Mouse (Mus musculus): ENCODE data around the gene Agxt2.

Gene Agxt2

DNA sequence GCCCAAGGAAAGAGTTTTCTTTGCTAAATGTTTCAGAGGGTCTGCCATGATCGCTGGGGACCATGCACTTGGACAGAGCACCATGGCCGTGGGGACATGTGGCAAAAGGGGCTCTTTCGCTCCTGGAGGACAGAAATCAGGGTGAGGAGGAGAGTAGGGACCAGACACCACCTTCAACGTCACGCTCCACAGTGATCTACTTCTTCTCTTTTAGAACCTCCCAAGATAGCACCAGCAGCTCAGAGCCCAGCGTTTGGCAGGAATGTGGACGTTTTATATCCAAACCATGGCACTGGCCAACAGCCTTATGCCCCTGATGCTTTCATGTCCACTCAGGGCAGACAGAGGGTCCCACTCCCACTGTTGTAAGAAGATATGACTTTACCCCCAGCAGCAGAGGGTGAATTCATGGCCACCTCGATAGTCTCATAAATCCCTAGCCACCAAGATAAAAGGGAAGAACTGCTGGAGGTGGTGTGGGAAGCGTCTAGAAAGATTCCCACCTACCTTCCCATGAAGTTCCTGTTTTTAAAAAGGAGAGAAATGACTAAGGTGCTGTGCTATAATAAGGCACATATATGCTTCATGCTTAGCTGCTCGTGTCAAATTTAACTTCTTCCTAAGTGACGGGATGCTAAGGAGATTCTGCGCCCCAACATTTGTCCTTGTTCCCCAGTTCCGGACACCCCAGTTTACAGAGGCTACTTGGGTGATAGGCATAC, 68.4 kb downstream of the Agxt2 start:
- DNase-seq (ENCODE audit: low read depth, low spot score), result no peak

DNA sequence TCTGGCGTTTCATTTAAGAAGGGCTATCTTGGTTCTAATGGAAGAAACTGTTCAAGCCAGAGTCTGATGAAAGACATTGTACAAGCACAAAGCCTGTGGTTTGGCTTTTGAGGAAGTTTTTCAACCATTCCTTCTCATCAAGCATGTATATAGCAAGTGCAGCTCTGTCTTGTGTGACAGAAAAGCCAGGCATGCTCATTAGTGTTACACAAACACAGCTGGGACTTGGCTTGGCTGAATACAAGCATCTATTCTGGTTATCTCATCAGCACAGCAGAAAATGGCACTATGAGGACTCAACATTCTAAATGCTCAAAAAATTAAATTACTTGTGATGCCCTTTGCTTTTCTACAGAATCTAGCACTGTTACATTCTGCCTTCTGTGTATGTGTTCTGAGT, 78.6 kb downstream of the Agxt2 start:
- no peak for DNase-seq (ENCODE audit: low read depth, low spot score)

DNA sequence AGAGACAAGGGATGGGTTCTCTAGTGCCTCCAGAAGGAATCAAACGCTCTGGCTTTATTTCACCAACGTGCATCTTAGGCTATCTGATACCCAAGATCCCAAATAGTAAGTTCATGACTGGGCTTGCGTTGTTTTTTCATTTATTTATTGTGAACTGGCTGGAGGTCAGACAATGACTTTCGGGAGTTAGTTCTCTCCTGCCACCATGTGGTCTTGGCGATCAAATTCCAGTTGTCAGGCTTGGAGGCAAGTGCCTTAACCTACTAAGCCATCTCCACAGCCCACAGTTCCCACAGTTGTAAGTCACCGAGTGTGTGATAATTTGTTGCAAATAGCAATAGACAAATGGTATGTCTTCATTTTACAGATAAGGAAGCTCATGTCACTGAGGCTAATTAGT, 81.6 kb downstream of the Agxt2 start:
- DNase-seq (ENCODE audit: low read depth, low spot score), result no peak

DNA sequence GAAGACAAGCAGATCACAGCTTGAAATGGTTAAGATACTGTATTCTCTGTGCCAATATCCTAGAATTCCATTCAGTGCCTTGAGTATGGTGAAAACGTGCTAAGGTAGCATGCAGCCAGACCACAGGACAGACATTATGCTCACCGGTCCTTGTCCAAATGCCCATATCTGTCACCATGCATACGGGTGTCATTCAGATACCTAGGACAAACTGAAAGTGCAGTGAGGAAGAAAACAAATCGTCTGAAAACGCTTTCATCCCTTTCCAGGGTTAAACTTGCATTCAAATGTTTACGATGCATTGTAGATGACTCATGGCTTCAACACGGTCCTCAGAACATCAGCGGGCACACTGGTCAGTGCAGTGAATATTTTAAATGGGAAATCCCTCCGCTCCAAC, 83.2 kb downstream of the Agxt2 start:
- no peak for DNase-seq (ENCODE audit: low read depth, low spot score)

DNA sequence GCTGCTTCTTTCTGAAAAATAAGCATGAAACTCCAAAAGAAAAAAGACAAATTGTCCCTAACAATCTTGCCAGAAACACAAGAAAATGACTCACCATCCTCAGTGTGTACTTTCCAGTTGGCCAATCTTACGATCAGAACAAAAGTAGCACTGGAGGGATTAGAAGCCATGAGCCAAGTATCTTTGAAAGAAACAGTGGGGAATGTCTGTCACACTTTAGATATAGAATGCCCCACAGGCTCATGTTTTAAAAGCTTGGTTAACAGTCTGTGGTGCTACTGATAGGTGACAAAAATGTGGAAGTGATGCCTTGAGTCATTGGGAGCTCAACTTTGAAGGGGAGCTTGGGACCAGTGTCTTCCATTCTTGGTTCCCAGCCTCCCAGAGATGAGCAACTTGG, 83.9 kb downstream of the Agxt2 start:
- no peak for DNase-seq (ENCODE audit: low read depth, low spot score)

DNA sequence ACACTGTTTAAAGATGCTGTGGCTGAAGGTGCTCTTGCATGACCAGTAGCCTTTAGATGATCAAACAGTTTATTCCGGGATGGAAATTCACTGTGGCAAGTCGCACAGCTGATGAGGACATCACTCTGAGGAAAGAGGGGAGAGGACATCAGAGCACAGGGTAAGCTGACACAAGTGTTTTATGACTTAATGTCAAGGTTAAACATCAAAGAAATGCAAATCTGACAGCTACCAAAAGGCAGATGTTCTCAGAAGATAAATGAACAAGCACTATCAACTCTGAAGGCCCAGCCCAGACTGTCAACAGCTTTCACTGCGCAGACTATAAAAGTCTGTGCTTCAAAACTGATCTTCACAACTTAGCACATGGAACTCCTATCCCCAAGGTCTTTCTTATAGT, 88.8 kb downstream of the Agxt2 start:
- DNase-seq (ENCODE audit: low read depth, low spot score), result no peak

Measured in c-Kit-negative CD71-positive TER-119-positive erythroid progenitor cells, embryonic 14.5 days (primary cell).